Mouse (Mus musculus) heart, postnatal 0 days (tissue): ENCODE data around the gene Tcaf3.

Experiments used
- CTCF ChIP-seq: IDR thresholded peaks from 2 replicates; pipeline ENCODE4 v1.5.1; 2016; ENCODE audit warnings: antibody characterized with exemption, control low read depth, low read depth
- EP300 ChIP-seq: IDR thresholded peaks from 2 replicates; pipeline ENCODE4 v1.6.1; 2016; ENCODE audit warnings: antibody characterized with exemption, low read depth

- peak; percentile 60 for TF ChIP-seq CTCF
- TF ChIP-seq EP300 = no peak
Observed at GRCm38 (mm10) chr6:42612218-42612617, 14.7 kb upstream of the Tcaf3 start.
